Mouse (Mus musculus) G1E (cell line): ENCODE data around the gene Shisa9.

Source experiments
- CTCF ChIP-seq: IDR thresholded peaks from 2 replicates; pipeline ENCODE4 v1.5.1; 2012; ENCODE audit warnings: low read depth, low read length, inconsistent platforms, mixed read lengths
- GATA1 ChIP-seq: IDR thresholded peaks from 2 replicates; pipeline ENCODE4 v1.6.1; 2012; ENCODE audit warnings: borderline replicate concordance, low read length, inconsistent platforms, mixed read lengths
- GATA2 ChIP-seq: IDR thresholded peaks from 2 replicates; pipeline ENCODE4 v1.6.1; 2012; ENCODE audit warnings: low read depth, low read length, inconsistent platforms, borderline replicate concordance
- POLR2AphosphoS5 ChIP-seq: IDR thresholded peaks from 2 replicates; pipeline ENCODE4 v1.6.1; 2012; ENCODE audit warnings: low read depth, low read length, inconsistent platforms; ENCODE audit not compliant: insufficient replicate concordance
- TAL1 ChIP-seq: conservative IDR thresholded peaks from 2 replicates; pipeline ENCODE4 v1.6.1; 2012; ENCODE audit warnings: low read depth, low read length, inconsistent platforms, mixed read lengths

DNA sequence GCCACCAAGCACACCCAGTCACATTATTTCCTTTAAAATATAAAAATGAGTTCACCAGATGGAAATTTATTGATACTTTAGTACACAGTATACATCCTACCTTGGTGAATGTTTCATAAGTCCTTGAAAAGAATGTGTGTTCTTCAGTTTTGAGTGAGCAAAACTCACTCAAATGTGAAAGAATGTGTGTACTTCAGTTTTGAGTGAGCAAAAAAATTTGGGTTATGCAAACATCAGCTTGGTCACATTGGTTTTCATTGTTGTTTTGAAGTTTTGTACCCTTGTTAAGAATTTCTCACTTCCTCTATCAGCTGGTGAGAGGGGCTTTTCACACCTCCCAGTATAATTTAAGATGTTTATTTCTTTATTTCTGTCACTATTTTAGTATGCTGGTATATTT, 331.7 kb downstream of the Shisa9 start:
- TF ChIP-seq CTCF (no peak), GATA1 (no peak), TAL1 (no peak), POLR2AphosphoS5 (no peak), GATA2 (no peak)
